Mouse (Mus musculus) midbrain, embryonic 14.5 days (tissue): ENCODE measurements around the gene Stx8. TPM values are rescaled to one million over a fixed set of nuclear protein-coding genes. Genes with fewer than 3 reads are reported as not detected.

ENCODE experiments used
- ATAC-seq: fragments of 200-750 bp; cut with Nextera tagmentation; 2 replicates; pipeline ENCODE4 v1.8.0; 2017; ENCODE audit warnings: moderate number of reproducible peaks, moderate library complexity; ENCODE audit not compliant: low FRiP score, low TSS enrichment
- DNase-seq: peaks from one replicate; pipeline ENCODE4 v3.0.0-alpha.2; 2015
- H3K27ac ChIP-seq: fragments of 300-500 bp; sonication (generic); replicated peaks from 2 replicates; pipeline ENCODE4 v1.5.1; 2014; ENCODE audit warnings: mild to moderate bottlenecking, low read depth, low read length, moderate library complexity
- H3K27me3 ChIP-seq: fragments of 300-500 bp; sonication (generic); 2 replicates; pipeline ENCODE4 v1.6.1; 2014; ENCODE audit warnings: low read length, control low read depth, mixed read lengths; ENCODE audit not compliant: control insufficient read depth, insufficient read depth
- H3K36me3 ChIP-seq: fragments of 300-500 bp; sonication (generic); 2 replicates; pipeline ENCODE4 v1.6.1; 2014; ENCODE audit warnings: low read length, control low read depth; ENCODE audit not compliant: control insufficient read depth, insufficient read depth
- H3K4me1 ChIP-seq: fragments of 300-500 bp; sonication (generic); 2 replicates; pipeline ENCODE4 v1.6.1; 2014; ENCODE audit warnings: mild to moderate bottlenecking, antibody characterized with exemption, low read length, control low read depth; ENCODE audit not compliant: control insufficient read depth, insufficient read depth
- H3K4me2 ChIP-seq: fragments of 300-500 bp; sonication (generic); 2 replicates; pipeline ENCODE4 v1.6.1; 2014; ENCODE audit warnings: mild to moderate bottlenecking, low read length, moderate library complexity
- H3K4me3 ChIP-seq: fragments of 300-500 bp; sonication (generic); replicated peaks from 2 replicates; pipeline ENCODE4 v1.5.1; 2014; ENCODE audit warnings: low read depth, low read length
- H3K9ac ChIP-seq: fragments of 300-500 bp; sonication (generic); replicated peaks from 2 replicates; pipeline ENCODE4 v1.6.1; 2014; ENCODE audit warnings: mild to moderate bottlenecking, low read length, moderate library complexity
- H3K9me3 ChIP-seq: fragments of 300-500 bp; sonication (generic); 2 replicates; pipeline ENCODE4 v1.6.1; 2016; ENCODE audit warnings: low read length, control low read depth, mixed read lengths; ENCODE audit not compliant: control insufficient read depth
- WGBS: fragments of 180-500 bp; shearing (Covaris S2); extraction: QIAGEN DNeasy Blood & Tissue Kit; methylation state at CpG from one replicate; pipeline ENCODE4 v1.1.7; 2014; 5-methylcytosine and 5-hydroxymethylcytosine counted together
- polyA plus RNA-seq: library from polyadenylated mRNA; unstranded; fragments of >200 nt; fragmentation: Nextera tagmentation; extraction: Ambion mirVana; gene quantifications from 2 replicates; pipeline ENCODE4 v1.2.1, GENCODE M21; 2014

Stx8 gene
- polyA plus RNA-seq, 1 experiment from 2014 or later: 64.2 TPM

DNA sequence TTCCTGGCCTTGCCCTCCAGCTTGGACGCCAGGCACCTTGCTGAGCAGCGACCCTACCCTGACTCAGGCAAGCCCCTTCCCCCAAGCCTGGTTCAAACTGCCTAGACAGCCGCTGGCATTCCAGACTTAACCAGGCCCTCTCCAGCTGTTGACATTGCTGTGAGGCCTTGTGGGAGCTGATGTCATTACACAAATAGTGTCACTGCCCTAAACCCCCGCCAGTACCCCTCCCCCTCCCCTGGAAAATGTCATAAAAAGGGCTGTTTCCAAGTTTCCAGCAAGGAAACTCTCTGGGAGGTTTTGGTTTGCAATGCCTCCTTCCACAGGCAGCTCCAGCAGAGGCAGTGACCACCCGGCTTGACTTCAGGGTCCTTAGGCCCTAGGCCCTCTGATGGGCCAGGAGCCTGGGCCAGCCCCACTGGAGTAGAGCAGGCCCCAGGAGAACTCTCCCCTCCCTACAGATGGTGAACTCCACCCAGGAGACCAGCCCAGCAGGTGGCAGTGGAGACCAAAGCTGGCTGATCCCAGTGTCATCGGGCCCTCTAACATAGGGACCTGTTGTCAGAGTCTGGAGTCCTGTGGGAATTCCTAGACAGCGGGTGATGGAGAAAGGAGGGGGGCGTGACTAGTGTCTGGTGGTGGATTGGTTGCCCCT, 246.1 kb downstream of the Stx8 start:
- Histone ChIP-seq H3K9ac (no peak overlapping the region), H3K27ac (no peak overlapping the region; the same call in 1 of the 2 replicates), H3K36me3 (no peaks in the 10 kb centered on the region), H3K27me3 (no peaks in the 10 kb centered on the region; the same call in 1 of the 2 replicates), H3K4me1 (peaks cover 33% of the 10 kb centered on the region), H3K4me2 (no peak overlapping the region), H3K4me3 (no peak overlapping the region), H3K9me3 (no peaks in the 10 kb centered on the region)
- DNase-seq (peak; percentile 61), ATAC-seq (peak; percentile 24; the same call in 1 of the 2 replicates)
- WGBS: 57% methylated on average over 8 of the region's 8 CpGs

DNA sequence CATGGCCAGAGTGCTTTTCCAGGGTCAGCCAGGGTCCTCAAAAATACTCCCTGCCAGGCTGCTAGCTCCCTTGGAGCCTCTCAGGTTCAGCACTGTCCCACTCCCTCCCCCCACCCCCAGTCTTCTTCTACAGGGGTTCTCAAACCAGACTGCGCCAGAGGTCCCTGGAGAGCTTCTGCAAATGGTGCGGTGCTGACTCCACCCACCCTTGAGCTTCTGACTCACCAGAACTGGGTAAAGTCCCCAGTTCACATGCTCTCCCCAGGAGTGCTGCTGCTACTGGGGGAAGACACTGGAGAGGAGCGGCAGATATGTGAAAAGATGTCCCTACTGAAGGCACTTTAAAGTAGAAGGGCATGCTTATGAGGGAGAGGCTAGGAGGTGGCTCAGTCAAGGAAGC, 247.9 kb downstream of the Stx8 start:
- H3K27me3 ChIP-seq: no peaks in the 10 kb centered on the region; the same call in 1 of the 2 replicates
- H3K4me1 ChIP-seq: peaks cover 33% of the 10 kb centered on the region
- no peak overlapping the region for H3K4me2 ChIP-seq
- ATAC-seq (no peak), DNase-seq (no peak)
- no peak overlapping the region for H3K9ac ChIP-seq
- WGBS: 88% methylated on average over 3 of the region's 3 CpGs
- H3K9me3 ChIP-seq: no peaks in the 10 kb centered on the region
- H3K36me3 ChIP-seq: no peaks in the 10 kb centered on the region
- H3K27ac ChIP-seq: no peak overlapping the region
- no peak overlapping the region for H3K4me3 ChIP-seq

DNA sequence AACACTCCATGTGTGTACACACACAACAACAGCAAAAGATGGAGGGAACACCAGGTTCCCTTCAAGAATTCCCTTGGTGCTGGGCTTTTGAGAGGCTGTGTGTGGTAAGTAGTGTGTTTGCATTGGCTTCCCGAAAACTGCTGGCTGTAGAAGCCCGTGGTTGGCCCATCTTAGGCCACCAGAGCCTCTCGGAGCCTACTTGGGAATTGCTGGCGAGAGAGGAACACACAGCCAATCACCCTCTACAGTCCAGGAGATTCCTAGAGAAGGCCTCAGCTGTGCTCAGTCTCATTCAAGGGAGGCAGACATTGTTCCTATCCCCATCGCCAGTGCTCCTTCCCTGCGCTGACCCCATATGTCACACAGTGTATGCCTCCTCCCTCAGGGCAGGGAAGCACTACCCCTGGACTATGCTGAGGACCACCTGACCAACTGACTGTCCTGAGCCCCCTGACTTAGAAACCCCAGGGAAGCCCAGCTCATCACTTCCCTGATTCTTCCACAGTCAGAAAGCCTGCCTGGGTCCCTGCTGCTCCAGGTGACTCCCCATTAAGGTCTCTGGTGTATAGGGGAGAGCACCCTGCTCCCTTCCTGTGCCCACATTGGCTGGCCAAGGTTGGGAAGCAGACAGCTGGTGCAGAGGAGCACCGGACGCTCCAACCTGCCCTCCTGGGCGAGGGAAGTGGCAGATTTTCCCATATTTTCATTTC, 248.7 kb downstream of the Stx8 start:
- H3K4me2 ChIP-seq: no peak overlapping the region

DNA sequence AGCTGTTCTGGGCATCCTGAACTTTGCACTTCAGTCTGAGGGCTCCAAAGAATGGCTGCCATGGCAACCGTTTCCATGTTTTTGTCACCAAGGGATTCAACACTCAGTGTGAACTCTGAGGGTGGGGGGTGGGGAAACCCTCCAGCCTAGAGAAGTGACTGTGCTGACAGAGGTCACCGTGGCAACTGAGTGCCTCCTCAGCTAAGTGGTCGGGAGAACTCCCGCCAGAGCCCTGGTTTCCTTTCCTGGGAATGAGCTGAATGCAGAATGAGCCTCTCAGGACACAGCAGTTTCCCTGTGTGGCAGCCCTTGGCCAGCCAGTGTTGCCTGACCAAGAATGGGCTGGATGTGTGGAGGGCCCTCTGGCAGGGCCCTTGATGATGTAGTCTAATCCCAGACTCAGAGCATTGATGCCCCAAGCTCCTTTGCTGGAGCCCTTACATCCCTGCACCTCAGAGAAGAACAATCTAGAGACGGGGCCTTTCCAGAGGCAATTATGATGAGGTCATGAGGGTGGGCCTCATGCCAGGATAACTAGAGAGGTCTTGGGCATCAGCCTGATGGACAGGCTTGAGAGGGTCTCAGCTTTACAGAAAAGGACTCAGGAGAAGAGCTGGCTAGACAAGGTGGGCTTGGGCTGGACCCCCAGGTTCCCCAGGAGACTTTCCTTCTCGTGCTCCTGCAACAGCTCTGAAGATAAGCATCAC, 249.4 kb downstream of the Stx8 start:
- ATAC-seq (peak; percentile 61), DNase-seq (peak; percentile 87)
- Histone ChIP-seq H3K27me3 (no peaks in the 10 kb centered on the region; the same call in 1 of the 2 replicates), H3K4me1 (peaks cover 33% of the 10 kb centered on the region), H3K4me2 (0 out of 2 replicates have a peak overlapping the region, but pooled peaks have one; percentile 4), H3K9ac (no peak overlapping the region), H3K27ac (peak overlapping the region; percentile 82), H3K4me3 (no peak overlapping the region), H3K9me3 (no peaks in the 10 kb centered on the region), H3K36me3 (no peaks in the 10 kb centered on the region)
- 14% methylated on average over 6 of the region's 6 CpGs for WGBS

More for the DNA sequence above, 248.7 kb downstream of the Stx8 start:
- DNase-seq (no peak), ATAC-seq (no peak)
- H3K27me3 ChIP-seq: no peaks in the 10 kb centered on the region; the same call in 1 of the 2 replicates
- no peaks in the 10 kb centered on the region for H3K9me3 ChIP-seq
- WGBS: 48% methylated on average over 9 of the region's 9 CpGs
- no peak overlapping the region for H3K4me3 ChIP-seq
- peaks cover 33% of the 10 kb centered on the region for H3K4me1 ChIP-seq
- H3K36me3 ChIP-seq: no peaks in the 10 kb centered on the region
- H3K27ac ChIP-seq: peak overlapping the region; percentile 82
- H3K9ac ChIP-seq: no peak overlapping the region

DNA sequence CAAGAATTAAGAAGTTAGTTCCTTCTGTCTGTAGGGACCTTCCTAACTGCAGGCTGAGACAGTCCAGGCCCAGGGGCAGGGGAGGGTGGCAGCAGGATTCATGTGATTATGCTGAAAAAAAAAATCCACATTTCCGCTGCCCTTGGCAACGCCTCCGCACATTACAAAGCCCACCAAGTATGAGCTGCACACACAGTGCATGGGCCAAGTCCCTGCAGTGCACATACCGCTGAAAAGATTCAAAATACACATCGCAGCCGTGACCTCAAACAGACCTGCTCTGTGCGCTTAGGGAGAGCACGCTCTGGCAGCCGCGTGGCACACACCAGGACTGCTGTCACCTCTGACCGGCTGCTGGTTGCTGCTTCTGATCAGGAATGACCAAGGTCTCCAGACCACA, 250.0 kb downstream of the Stx8 start:
- no peaks in the 10 kb centered on the region; the same call in 1 of the 2 replicates for H3K27me3 ChIP-seq
- peak; percentile 53 for DNase-seq
- no peak overlapping the region for H3K4me2 ChIP-seq
- H3K4me1 ChIP-seq: peaks cover 33% of the 10 kb centered on the region
- no peak overlapping the region for H3K4me3 ChIP-seq
- no peaks in the 10 kb centered on the region for H3K36me3 ChIP-seq
- H3K9me3 ChIP-seq: no peaks in the 10 kb centered on the region
- 50% methylated on average over 11 of the region's 11 CpGs for WGBS
- peak overlapping the region; percentile 82 for H3K27ac ChIP-seq
- ATAC-seq: no peak
- H3K9ac ChIP-seq: no peak overlapping the region

DNA sequence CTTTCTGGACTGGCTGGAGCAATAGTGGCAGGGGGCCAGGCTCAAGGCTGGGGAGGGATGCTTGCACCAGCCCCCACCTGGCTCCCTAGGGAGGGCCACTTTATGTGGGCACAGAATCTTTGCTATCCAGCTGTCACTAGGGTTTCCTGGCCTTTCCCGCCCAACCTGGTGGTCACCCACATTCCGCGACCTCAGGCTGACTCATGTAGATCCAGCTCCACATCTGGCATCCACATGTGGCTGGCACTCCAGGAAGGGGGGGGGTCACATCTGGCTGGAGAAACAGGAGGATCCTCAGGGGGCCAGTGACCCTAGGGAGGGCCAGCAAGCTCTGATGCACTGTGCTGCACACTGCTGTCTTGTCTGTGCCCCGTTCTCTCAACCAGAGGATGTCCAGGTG, 254.7 kb downstream of the Stx8 start:
- no peak for DNase-seq

DNA sequence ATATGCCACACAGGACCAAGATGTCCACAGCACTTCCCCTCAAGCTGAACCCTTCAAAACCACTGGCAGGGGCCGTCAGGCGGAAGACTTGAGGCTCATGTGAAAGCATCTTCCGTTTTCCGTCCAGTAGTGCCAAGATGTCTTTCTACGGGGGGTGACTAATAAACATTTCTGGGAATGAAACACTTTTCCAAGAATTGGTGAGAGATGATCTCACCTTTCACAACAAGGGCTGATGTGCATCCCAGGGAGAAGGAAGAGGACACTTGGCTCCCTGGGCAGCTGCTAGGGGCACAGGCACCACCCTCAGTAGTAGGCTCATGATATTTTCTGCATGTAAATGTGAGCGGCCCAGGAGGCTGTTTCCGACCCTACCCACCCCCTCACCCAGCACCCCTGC, 256.2 kb downstream of the Stx8 start:
- WGBS: 92% methylated on average over 7 of the region's 7 CpGs
- no peak overlapping the region for H3K4me2 ChIP-seq
- H3K27ac ChIP-seq: no peak overlapping the region
- no peaks in the 10 kb centered on the region for H3K36me3 ChIP-seq
- H3K4me1 ChIP-seq: 0 out of 2 replicates have a peak, but pooled peaks cover 8% of the 10 kb centered on the region
- no peak for ATAC-seq
- no peaks in the 10 kb centered on the region for H3K9me3 ChIP-seq
- no peak for DNase-seq
- no peak overlapping the region for H3K4me3 ChIP-seq
- no peaks in the 10 kb centered on the region; the same call in 1 of the 2 replicates for H3K27me3 ChIP-seq
- no peak overlapping the region for H3K9ac ChIP-seq

More for the DNA sequence above, 254.7 kb downstream of the Stx8 start:
- H3K27ac ChIP-seq: no peak overlapping the region
- H3K4me3 ChIP-seq: no peak overlapping the region
- H3K9ac ChIP-seq: no peak overlapping the region
- no peaks in the 10 kb centered on the region; the same call in 1 of the 2 replicates for H3K27me3 ChIP-seq
- no peak overlapping the region for H3K4me2 ChIP-seq
- peaks cover 13% of the 10 kb centered on the region for H3K4me1 ChIP-seq
- WGBS: 92% methylated on average over 4 of the region's 4 CpGs
- no peaks in the 10 kb centered on the region for H3K36me3 ChIP-seq
- no peak for ATAC-seq
- no peaks in the 10 kb centered on the region for H3K9me3 ChIP-seq

DNA sequence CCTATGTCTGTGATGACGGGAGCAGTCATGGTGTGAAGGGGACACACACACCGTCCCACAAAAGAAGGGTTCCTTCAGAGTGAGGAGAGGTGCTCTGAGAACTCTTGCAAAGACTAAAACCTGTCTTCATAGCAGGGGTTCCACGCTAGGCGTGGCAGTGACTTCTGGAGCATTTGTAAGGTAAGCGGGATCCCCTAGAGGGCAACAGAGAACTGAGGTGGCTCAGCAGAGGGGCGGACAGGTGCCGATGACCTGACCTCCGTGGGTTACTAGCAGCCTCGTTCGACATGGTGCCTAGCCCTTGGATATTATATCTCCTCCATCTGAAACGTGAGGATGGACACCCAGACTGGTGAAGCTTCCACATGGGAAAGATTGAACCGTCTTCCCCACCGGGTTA, 257.1 kb downstream of the Stx8 start:
- H3K4me2 ChIP-seq: no peak overlapping the region
- no peak overlapping the region for H3K9ac ChIP-seq
- H3K4me3 ChIP-seq: no peak overlapping the region
- H3K4me1 ChIP-seq: 0 out of 2 replicates have a peak, but pooled peaks cover 8% of the 10 kb centered on the region
- no peak for DNase-seq
- H3K27ac ChIP-seq: no peak overlapping the region
- 79% methylated on average over 13 of the region's 13 CpGs for WGBS
- H3K27me3 ChIP-seq: no peaks in the 10 kb centered on the region
- no peak for ATAC-seq
- H3K36me3 ChIP-seq: no peaks in the 10 kb centered on the region
- no peaks in the 10 kb centered on the region for H3K9me3 ChIP-seq
